Mouse (Mus musculus): Measurements from ENCODE around the gene Slc20a1.

Gene Slc20a1

DNA sequence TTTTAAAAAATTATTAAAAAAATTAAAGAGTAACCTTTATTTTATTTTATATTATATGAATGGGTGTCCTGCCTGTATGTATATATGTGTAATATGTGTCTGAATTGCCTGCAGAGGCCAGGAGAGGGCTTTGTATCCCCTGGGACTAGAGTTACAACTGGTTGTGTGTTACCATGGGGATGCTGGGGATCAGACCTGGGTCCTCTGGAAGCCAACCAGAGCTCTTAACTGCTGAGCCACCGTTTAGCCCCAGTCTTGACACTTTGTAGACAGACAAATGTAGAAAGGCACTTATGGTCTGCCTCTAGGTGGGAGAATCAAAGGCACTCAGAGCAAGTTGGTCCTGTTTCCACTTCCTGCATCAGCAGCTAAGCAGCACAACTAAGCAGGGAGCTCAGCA is 50.8 kb downstream of the Slc20a1 start:
- DNase-seq (ENCODE audit: extremely low read depth, low read depth, low spot score): no peak

DNA sequence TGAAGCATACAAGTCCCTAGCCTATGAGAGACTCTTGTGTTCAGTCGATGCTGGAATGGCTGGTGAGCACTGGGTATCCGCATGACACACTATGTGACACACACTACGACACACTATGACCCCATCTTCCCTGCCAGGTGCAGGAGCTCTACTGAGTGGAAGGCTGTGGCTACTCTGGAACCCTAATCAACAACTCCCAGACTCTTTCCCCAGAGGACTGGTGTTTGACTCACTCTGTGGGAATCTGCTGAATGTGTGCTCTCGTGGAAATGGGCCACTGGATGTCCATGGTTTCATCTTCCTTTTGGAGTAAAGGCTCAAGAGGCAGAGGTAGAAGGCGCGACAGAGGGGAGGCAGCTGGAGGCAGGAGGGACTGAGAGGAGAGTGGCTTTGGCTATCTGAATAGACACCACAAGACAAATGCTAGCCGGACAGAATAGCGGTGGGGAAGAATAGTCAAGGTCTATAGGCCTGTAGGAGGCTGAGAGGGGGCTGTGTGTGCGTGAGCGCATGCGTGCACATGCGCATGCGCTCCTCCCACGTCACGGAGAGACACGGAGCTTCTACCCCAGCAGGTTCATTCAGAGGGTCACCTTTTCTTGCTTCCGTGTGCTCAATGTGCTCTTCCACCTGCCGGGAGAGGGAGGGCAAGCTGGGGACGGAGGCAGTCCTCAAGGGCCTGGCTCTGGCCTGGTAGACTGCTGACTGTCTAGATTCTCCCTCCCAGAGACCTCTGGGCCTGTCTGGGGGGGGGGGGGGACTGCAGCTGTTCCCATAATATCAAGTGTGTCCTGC is 54.5 kb downstream of the Slc20a1 start:
- DNase-seq (ENCODE audit: extremely low read depth, low read depth, low spot score): no peak

DNA sequence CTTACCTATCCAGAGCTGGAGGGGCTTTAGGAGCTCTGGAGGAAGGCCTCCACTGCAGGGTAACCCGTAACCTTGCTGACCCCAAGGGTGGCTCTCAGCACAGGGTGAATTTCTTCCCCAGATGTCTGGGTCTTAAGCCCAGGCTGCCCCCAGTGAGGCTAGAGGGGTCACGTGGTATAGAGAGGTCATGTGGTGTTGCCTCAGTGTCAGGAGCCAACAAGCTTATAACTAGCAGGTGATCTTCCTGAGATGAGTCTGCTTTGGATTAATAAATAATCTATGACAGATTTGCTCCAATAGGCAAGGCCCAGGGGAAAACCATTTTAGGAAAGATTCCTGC is 55.0 kb downstream of the Slc20a1 start:
- no peak for DNase-seq (ENCODE audit: extremely low read depth, low read depth, low spot score)

DNA sequence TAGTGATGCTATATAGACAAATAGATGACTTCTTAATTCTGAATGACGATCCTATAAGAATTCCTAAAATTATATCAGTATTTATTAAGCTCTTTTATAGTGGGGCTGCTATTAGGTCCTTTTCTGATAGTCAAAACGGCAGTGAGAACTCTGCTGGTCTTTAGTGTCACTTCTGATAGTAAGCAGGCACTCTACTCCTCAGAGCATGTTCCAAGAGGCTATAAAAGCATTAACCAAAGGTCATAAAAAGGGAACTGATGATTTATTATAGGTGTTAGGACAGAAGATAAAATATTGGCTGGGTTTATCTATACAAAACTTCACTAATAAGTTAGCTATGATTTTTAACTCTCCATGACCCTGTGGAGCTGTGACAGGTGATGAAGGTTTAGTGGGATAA is 55.5 kb downstream of the Slc20a1 start:
- no peak for DNase-seq (ENCODE audit: extremely low read depth, low read depth, low spot score)

DNA sequence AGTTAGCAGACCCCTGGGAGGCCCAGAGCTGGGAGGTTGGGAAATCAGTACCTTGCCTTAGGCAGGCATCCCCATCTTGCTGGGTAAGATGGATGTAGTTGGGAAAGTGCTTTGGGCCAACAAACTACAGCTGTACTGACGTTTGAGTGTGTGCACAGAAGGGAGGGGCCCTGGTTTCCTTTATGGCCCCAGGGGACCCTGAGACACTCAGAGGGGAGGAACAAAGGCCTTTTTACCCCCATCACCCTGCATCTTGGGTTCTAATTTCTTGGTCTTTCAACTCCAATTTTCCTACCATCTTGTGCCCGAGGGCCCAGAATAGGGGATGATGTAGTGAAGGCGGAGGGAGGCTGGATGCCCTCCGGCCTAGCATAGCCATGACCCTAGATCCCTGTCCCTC is 57.4 kb downstream of the Slc20a1 start:
- no peak for DNase-seq (ENCODE audit: extremely low read depth, low read depth, low spot score)

DNA sequence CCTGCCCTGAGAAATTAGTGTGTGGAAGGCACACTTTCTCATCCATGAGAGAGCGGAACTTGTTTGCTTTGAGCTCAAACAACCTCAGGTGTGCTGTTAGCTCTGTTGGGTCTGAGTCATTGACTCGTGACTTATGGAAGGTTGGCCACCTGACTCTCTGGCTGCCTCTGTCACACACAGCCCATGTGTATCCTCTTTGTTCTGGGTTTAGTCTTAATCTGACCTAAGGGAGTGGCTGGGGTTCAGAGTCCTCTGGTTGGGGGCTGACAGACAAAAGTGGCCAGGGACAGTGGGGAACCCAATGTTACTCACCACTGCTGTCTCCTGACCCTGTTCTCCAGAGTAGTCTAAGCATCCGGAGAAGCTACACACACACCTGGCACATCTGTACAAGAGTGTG is 59.5 kb downstream of the Slc20a1 start:
- DNase-seq (ENCODE audit: extremely low read depth, low read depth, low spot score): no peak

DNA sequence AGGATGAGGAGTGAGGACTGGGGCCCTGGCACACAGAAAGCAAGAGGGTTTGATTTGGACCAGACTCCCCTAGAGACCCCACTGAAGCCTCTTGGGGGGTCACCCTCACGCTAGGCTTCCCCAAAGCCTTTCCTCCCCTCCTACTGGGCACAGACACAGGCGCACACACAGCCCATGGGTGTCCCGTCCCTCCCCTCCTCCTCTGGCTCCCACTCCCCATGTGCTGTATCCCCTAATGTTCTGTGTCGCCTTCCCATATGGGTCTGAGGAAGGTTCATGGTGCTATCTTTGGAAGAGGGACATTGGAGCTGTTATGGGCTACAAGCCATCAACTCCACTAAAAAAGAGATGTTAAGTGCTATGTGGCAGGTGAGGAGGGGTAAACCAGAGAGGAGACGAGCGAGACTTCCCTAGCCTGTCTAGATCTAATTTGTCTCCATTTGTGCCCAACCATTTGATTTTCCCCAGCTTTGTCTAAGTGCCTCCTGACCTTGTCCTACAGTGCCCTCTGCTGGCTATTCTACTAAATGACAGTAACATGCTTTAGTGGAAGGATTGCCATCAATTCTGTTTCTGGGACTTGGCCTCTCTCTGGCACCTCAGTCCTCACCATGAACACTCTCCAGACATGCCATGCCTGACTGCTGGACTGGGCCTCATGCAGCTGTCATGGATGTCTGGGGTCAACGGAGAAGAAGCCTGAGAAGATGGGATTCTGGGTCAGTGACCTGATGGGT is 60.1 kb downstream of the Slc20a1 start:
- DNase-seq (ENCODE audit: extremely low read depth, low read depth, low spot score): no peak

DNA sequence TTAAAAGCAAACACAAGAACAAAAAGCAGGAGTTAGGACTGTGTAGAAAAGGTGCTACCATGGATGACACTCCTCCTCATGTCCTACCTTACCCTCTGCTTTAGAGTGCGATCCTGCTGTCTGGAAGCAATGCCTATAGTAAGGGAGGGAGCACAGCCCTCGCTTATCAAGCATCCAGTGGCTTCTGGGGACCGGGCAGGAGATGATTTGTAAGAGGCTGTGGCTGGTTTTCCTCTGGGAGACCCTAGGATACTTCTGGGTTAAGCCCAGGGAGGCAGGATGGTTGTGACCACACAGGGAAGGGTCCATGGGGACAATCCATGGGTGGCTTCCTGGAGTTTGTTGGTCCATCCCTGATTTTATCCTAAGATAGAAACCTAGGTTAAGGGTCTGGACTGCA is 62.1 kb downstream of the Slc20a1 start:
- DNase-seq (ENCODE audit: extremely low read depth, low read depth, low spot score): no peak
